Mouse (Mus musculus): ENCODE measurements around the gene Kcnn3.

Kcnn3 gene

DNA sequence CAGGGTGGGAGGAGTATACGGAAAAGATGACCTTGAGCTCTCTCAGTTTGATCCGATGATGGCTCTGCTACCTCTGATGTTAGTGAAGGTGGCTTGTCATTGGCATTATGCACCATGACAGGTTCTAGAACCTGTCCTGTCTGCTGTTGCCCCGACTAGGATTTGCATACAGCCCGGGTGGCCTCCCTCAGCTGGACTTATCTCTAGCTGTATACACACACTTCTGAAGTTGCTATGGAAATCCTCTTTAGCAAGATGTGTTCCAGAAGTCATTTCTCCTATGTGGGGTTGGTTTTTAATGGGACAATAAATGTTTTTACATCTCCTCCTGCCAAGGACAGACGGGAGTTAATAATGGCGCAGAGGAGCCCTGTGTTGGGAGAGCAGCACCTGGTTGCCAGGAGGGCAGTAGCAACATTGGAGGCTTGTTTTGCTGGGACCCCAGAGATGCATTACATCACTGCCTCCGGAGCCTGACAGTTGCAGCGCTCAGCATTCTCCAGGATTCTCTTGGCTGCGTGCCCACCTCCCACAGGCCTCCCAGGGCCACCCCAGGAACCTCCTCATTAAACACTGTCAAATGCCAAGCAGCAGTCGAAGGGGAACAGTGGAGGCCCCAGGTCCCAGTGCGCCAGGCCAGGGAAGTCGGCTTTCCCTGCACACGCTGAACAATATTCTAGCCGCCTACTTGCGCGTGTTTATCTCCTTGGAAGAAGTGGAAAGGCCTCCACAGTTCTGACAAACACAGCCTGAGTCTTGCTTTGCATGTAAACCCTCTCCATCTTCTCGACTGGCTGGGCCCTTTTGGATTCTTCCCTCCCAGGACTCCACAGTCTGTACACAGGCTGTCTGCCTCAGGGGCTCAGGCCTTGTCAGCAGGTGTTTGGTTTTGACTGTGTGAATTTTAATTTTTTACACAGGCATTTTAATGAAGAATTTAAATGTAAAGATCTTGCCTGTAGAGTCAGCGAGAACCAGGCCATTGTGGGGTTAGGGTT lies 93.9 kb downstream of the Kcnn3 start:
- no peak for DNase-seq (ENCODE audit: low read depth)

DNA sequence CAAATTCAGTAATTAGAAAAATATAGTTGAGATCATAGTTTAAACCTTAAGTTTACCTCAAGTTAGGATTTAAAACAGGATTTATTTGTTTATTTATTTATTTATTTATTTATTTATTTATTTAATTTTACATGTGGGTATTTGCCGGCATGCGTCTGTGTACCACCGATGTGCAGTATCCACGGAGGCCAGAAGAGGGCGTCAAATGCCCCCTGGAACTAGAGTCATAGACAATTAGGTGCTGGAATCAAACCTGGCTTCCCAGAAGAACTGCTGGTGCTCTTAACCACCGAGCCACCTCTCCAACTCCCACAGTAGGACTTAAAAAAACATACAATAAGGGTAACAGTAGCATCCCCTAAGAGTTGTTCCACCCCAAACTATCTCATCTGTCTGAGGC lies 96.9 kb downstream of the Kcnn3 start:
- no peak for DNase-seq (ENCODE audit: low read depth)

DNA sequence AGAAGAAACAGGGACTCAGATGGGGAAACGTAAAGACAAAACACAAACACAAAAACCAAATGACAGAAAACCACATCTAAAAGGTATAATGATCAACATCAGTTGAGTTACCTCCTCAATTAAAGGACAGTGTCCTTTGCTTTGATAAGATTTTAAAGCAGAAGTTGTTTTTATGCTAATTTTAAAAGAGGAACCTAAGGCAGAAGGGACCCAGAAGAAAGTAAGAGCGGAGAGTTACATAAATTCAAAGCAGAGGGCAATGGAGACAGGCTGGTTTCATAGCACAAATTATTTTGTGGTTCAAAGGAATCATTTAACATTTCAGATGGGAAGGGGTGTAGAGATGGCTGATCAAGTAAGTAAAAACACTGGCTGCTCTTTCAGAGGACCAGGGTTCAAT lies 97.4 kb downstream of the Kcnn3 start:
- no peak for DNase-seq (ENCODE audit: low read depth)

DNA sequence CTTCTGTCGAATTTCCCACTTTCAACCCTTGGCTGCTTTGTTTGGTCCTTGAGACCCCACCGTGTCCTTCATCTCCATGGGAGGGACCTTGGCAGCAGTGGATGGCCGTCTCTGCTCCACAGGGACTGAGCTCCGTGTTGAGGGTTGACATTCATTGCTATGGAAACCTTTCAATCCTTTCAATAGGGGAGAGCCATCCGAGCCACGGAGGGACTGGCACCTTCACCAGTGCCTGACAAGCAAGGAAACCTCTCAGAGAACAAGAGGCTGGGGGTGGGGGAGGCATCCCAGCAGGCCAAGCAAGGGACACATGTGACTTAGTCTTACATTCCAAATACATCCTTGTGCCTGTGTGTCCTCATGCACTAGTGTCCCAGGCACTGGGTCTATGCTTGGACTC lies 102.9 kb downstream of the Kcnn3 start:
- DNase-seq (ENCODE audit: low read depth) = no peak

DNA sequence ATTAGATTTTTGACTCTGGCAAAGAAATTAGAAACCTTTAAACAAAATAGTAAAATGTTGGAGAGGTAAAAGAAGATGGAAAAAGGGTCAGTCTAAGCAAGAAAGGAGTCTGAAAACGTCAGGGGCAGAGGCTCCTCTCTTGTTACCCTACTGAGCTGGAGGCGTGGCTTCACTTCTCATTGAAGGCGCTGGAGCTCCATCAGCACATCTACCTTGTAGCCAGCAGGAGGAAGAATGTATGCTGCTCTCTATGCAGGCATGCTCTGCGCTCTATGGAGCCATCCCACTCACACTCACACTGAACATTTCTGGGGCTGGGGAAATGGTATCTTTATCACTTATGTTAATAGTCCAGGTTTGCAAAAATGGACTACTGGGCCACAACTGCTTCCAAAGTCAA lies 103.6 kb downstream of the Kcnn3 start:
- DNase-seq (ENCODE audit: low read depth) = no peak

DNA sequence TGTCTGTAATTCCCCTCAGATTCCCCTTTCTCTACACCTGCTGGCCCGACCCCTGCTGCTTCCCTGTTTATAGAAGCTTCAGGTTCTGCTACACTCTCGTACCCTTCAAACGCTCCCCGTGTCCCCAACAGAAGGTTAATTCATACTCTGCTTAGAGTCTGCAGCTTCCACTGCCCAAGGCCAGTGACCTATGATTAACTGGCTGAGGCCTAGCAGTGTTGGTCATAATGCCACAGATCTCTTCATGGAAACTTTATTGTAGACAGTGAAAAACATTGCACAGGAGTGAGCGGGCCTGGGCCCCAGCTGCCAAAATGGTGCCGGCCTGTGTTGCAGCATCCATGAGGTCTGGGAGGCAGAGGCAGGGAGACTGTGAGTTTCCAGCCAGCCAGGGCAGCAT lies 104.0 kb downstream of the Kcnn3 start:
- no peak for DNase-seq (ENCODE audit: low read depth)

DNA sequence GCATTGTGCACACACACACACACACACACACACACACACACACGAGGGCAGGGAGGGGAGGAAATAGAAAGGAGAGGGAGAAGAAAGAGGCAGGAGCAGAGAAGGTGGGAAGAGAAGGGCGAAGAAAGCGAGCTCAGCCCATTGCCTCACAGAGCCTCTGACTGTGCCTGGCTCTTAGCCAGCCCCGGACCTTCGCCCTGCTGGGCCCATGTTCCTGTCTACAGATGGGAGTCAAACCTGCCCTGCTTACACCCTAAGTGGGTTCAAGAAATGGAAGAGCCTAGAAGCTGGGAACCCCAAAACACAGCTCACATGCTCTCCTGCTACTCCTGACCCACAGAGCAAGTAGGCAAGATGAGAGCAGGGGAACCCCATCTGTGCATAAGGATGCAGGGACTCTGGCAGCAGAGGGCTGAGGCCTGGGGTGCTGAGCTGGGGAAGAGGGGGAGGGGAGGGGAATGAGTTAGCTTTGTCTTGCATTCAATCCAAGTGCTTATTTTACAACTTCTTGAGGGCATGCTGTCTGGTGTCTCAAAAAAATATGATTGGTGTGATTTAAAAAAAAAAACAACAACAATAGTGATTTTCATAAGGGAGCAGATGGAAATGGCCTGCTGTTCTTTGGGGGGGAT lies 105.0 kb downstream of the Kcnn3 start:
- no peak for DNase-seq (ENCODE audit: low read depth)

DNA sequence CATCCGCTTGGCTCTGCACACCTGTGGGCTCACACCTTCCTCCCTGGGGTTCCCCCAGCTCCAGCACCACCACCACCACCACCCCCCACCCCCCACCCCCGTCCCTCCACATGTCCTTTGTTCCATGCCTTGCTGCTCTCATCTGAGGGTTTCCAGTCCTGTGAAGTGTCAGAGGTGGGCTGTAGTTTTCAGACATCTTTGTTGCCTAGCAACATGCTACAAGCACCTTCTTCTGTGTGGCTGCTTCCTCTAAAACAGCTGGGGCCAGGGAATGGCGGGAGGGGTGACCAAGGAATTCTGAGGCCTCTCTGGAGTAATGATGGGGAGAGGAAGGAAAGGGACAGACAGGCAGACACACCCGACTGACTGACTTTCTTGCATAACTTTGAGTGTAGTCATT lies 106.6 kb downstream of the Kcnn3 start:
- DNase-seq (ENCODE audit: low read depth) = no peak

DNA sequence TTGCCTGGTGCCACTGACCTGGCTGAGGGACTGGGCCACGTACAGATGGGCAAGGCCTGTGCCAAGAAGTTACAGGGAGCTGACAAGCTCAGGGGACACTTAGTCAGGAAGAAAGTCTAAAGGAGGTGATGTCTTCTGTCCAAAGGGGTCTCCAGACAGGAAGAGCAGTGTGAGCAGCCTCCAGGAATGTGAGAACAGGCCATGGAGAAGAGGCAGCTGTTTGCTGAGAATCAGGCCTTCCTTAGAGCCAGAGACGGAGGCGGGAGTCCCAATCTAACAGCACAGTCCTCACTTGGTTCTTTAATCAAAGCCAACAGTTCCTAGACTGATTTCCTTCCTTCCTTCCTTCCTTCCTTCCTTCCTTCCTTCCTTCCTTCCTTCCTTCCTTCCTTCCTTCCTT lies 109.8 kb downstream of the Kcnn3 start:
- DNase-seq (ENCODE audit: low read depth) = no peak

DNA sequence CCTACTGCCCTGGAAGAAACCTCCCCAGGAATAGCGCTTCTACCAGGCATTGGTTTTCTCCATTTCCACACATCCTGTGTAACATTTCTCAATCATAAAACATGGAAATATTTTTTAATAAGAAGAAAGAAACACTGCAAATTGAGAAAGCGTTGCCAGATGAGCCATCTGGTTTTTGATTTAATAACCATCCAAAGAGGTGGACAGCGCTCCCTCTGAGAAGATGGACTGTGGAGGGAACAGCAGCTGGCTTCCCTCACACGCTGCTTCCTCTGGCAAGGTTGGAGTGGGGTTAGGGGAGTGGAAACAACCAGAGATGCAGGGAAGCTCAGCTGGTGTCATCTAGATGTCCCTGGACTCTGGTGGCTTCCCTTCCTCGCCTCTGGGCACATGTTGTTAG lies 111.8 kb downstream of the Kcnn3 start:
- no peak for DNase-seq (ENCODE audit: low read depth)

DNA sequence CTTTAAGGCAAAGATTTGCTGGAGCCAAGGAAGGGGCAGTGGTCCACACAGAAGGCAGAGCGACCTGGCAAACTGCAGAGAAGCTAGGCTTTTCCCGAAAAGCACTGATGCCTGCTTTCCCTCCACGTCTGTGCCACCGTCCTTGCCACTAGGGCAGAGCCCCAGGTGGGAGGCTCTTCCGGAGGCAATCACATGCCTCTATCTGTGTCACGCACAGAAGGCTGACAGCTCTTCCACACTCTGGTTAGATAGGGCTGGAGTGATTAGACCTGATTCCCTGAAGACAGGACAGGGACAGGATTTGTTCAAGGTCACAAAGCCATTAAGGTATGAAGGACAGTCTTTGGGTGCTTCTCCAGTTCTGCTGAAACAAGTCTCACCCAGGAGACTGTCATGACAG lies 113.6 kb downstream of the Kcnn3 start:
- no peak for DNase-seq (ENCODE audit: low read depth)

DNA sequence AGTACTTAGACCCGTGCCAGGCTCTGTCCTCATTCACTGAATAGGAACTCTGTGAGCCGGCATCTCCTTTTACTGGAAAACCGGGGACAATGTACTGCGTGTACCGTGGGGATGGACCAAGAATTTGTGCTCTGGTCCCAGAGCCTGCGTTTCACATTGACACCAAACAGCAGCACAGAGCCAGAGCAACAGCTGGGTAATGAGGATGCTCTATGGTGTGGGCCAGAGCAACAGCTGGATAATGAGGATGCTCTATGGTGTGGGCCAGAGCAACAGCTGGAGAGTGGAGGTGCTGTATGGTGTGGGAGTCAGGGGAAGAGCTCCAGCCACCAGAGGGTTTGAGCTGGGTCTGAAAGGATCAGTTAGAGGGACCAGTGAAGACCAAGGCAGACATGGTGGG lies 114.0 kb downstream of the Kcnn3 start:
- DNase-seq (ENCODE audit: low read depth) = no peak

DNA sequence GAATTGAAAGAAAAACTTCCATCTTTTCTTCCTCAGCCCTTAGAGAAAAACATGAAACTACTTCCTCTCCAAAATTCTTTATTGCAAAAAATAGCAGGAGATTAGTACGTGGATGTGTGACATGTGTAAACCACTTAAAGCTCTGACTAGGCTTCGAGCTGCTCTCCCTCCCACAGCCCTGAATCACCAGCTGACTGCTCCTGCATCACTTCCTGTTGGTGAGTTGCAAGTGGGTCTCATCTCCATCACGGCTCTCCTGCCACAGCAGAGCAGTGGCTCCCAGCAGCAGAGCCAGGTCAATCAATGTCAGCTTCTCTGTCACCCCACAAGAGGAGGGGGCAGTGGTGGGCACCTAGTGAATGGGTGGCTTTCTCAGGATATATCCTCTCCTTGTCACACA lies 120.8 kb downstream of the Kcnn3 start:
- DNase-seq (ENCODE audit: low read depth) = no peak

DNA sequence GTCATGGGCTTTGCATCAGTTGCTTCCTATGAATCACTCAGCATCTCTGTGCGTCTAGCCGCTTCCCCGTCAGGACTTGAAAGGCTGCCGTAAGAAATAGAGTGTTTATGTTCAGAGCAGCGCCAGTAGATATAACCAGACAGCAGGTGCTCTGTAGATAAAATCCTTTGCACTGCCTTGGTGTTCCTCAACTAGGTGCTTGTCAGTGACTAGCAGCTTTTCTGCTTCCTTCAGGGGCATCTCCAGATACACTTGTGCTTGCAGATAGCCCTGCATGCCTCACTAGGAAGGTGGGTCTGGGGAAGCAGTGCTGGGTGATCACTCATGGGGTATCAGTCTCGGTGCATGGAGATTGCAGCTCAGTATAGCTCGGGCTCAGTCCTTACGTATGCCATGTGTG lies 123.4 kb downstream of the Kcnn3 start:
- no peak for DNase-seq (ENCODE audit: low read depth)

DNA sequence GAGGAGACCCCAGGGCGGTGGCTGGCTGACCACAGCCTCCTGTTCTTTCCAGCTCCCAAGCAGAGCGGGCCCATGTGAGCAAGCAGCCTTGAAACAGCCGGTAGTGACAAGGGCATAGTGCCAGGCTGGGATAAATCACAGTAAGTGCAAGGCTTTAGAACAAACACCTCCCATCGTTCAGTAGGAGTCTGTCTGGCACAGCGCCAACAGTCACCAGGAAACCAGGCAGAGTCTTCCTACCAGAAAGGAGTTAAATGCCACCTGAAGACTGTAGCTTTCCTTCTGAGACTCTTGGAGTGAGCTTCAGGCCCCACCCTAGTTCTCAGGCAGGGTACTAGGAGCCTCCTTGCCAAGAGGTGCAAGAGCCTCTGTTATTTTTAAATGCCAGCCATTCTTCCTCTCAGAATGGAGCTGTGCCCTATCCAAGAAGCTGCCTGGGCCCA lies 126.9 kb downstream of the Kcnn3 start:
- no peak for DNase-seq (ENCODE audit: low read depth)

DNA sequence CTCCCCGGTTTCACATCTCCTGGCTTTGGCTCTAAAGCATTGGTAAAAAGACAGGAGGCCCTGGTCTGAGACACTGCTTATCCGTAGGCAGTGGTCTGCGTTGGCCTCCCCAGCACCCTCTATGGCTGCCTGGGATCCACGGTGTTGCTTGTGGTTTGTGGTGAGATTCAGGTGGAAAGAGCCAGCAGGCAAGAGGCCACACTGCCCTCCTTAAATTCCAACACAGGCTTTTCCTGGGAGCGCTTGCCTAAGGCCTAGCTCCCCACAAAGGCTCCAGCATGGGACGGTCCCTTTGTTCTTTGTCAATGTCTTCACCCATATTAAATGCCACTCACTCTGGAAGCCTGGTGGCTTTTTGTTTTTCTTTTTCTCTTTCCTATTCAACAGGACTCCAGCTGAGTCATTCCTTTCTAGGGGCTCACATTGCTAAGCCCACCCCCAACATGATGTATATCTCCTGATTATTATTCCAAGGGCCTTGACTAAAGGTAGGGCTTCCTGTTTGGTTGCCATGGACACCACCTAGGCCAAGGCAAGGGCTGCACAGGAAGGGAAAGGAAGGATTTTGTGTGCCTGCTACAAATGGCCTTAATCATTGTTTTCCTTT lies 127.4 kb downstream of the Kcnn3 start:
- no peak for DNase-seq (ENCODE audit: low read depth)

DNA sequence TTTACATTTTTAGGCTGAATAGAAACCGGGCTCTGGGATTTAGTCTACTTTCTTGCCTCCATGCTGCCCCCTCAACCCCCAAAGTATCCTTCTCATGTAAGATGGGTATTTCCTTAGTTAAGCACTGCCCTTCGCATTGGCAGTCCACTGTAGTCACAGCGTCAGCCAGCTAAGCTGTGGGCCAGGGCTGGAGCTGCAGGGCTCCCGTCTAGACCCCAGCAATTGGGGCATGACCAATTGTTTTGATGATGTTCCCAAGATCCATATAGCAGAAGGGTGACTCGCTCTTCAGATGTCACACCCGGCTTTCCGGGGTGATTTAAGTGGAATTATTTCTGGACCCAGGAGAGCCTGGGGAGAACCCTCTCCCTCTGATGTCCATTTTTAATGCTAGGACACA lies 129.9 kb downstream of the Kcnn3 start:
- DNase-seq (ENCODE audit: low read depth) = no peak

DNA sequence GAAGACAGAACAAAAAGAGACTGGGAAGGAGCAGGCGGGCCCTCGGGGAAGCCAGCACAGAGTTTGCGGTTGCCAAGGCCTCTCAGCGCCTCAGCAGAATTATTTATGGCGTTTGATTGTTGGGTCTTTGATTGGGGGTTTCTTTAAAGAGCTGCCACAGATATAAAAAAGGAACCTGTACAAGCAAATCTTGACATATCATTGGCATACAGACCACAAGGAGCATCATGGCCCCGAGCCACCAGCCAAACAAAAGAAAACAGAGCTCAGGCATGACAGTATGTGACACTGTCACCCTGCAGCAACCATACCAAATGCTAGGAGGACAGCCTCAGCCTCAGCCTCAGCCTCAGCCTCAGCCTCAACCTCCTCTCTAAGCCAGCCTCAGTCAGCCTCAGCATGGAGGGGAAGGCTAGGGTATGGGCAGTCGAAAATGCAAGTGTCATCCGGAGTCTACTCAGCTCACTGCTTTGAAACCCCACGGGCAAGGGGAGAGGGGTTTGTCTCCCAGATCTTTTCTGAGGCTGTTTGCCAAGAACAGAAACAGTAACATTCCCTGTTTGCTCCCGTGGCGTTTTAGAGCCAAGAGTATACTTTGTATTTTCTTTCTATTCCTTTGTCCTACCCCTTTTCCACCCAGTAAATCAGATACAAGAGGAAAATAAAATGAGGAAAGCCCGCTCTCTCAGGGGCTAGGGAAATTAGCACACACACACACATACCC lies 133.4 kb downstream of the Kcnn3 start:
- DNase-seq (ENCODE audit: low read depth) = no peak

DNA sequence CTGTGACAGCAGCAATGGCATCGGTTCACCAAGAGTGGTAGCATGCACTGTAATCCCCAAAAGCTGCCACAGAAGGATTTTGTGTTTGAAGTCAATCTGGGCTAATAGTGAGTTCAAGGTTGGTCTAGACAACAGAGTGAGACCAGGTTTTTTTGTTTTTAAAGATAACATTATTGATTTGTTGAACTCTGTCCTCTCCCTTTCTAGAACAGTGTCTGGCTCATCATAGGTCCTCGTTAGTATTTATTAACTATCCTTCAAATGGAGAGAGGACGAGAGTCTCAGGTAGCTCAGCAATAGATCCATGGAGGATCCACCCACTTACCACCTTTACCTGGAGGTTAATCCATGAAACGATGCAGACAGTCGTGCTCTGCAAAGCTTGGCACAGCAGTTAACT lies 137.1 kb downstream of the Kcnn3 start:
- DNase-seq (ENCODE audit: low read depth) = no peak

DNA sequence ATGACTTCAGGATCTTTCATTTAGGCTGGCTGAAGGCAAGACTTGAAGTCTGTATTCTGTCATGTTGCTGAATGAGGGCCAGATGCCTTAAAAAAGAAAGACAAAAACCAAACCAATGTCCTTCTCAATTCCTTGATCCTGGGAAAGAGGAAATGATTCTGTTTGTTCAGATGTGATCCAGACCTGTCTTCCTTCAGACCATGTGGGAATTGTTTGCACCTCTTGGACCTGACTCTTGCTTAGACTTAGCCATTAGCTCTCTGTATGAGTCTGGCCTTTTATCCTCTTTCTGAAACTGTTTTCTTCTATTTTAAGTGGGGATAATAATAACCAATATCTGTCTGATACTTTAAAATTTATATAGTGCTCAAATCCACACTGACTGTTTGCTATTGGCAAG lies 138.5 kb downstream of the Kcnn3 start:
- no peak for DNase-seq (ENCODE audit: low read depth)

DNA sequence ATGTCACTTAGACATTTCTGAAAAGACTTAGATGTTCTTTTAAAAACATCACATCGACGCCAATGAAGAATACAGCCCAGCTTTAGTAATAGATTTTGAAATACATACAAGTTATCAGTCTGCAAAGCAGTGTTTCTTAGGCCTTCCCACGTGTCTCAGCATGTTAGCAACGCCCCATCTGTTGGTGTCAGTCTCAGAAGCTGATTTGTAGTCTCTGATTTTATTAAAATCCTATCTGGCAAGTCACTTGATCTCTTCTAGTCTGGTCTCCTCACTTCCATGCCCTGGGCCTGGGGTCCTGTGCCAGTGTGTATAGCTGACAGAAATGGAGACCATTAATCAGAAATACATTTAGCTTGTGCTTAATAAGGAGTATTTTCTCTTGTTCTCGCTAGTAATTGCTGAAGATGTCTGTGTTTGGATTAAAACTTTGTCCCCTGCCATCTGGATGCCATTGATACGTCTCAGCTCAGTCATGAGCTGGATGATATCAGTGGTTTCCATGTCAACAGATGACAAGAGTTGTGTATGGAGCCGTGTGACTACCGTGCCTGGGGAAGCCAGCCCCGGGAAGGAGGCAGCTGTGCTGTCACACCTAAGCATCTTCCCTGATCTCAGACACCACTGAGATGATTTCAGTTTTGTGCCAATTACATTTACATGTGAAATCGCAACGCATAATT lies 140.1 kb downstream of the Kcnn3 start:
- no peak for DNase-seq (ENCODE audit: low read depth)

DNA sequence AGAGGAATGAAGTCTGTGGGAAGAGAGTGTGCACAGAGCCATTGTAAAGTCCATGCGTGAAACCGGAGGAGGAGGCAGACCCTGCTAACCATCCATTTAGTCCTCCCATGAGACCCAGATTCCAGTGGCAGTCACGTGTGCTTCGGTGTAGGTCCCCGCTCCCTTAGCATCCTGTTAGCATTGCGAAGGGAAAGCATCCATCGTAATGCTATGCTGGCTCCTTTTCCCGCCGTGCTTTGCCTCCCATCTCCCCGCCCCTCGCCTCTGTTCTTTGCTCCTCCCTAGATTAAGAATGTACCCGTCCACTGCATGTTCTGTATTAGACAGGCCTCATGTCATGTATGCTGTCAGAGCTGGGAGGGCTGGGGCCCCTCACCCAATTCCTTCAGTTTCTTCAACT lies 144.8 kb downstream of the Kcnn3 start:
- DNase-seq (ENCODE audit: low read depth) = no peak

Measured in c-Kit-positive CD71-positive TER-119-negative erythroid progenitor cells, embryonic 14.5 days (primary cell).